Mouse (Mus musculus) limb, embryonic 12.5 days (tissue): ENCODE measurements at regions not wholly inside any gene's neighbourhood (a gene's known extent, or its start where the extent isn't known, plus 50 kb on each side); places are given as distances from the start of the nearest gene placed in this dataset.
A peak's percentile ranks its signal among the peaks of the same experiment; 100 is the strongest.

Experiments used
- ATAC-seq: fragments of 200-750 bp; cut with Nextera tagmentation; 2 replicates; pipeline ENCODE4 v1.8.0; 2017; ENCODE audit warnings: low read depth, moderate TSS enrichment; ENCODE audit not compliant: insufficient number of reproducible peaks, insufficient read depth, low FRiP score, low TSS enrichment
- H3K27ac ChIP-seq: fragments of 300-500 bp; sonication (generic); 2 replicates; pipeline ENCODE4 v1.5.1; 2016; ENCODE audit warnings: mild to moderate bottlenecking, moderate library complexity
- H3K27me3 ChIP-seq: fragments of 300-500 bp; sonication (generic); 2 replicates; pipeline ENCODE4 v1.6.1; 2016; ENCODE audit warnings: mild to moderate bottlenecking, moderate library complexity
- H3K36me3 ChIP-seq: fragments of 300-500 bp; sonication (generic); 2 replicates; pipeline ENCODE4 v1.6.1; 2016; ENCODE audit warnings: mild to moderate bottlenecking, moderate library complexity
- H3K4me1 ChIP-seq: fragments of 300-500 bp; sonication (generic); replicated peaks from 2 replicates; pipeline ENCODE4 v1.6.1; 2016
- H3K4me2 ChIP-seq: fragments of 300-500 bp; sonication (generic); 2 replicates; pipeline ENCODE4 v1.6.1; 2016; ENCODE audit warnings: mild to moderate bottlenecking, moderate library complexity
- H3K4me3 ChIP-seq: fragments of 300-500 bp; sonication (generic); replicated peaks from 2 replicates; pipeline ENCODE4 v1.5.1; 2016; ENCODE audit warnings: mild to moderate bottlenecking
- H3K9ac ChIP-seq: fragments of 300-500 bp; sonication (generic); replicated peaks from 2 replicates; pipeline ENCODE4 v1.6.1; 2016; ENCODE audit warnings: mild to moderate bottlenecking, moderate library complexity
- H3K9me3 ChIP-seq: fragments of 300-500 bp; sonication (generic); 2 replicates; pipeline ENCODE4 v1.6.1; 2016; ENCODE audit warnings: mild to moderate bottlenecking, moderate library complexity
- WGBS: fragments of 180-500 bp; shearing (Covaris S2); methylation state at CpG from one replicate; pipeline ENCODE4 v1.1.7; 2016; 5-methylcytosine and 5-hydroxymethylcytosine counted together

DNA sequence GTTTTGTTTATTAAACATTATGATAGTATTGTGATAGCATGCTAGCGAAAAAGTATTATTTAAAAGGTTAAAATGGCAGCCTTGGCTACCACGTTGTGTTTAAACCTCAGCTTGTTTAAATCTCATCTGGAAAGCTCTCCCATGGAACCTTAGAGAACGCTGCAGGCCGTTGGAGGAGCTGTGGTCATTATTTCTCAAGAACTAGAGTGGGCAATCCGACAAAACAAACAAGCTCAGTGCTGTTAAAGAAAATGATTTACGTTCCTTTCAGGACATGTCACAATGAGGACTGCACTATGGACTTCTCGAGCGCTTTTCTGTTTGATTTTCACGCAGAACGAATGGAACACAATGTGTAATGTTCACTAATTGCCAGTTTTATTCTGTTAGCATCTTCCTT, 178.9 kb downstream of the Dusp6 start:
- H3K9ac ChIP-seq, result no peak overlapping the region
- no peaks in the 10 kb centered on the region for H3K4me1 ChIP-seq
- ATAC-seq, result no peak
- H3K36me3 ChIP-seq, result no peaks in the 10 kb centered on the region
- WGBS, result 74% methylated on average over 10 of the region's 10 CpGs
- no peak overlapping the region for H3K27ac ChIP-seq
- H3K4me2 ChIP-seq, result no peak overlapping the region
- H3K9me3 ChIP-seq, result peaks cover 12% of the 10 kb centered on the region
- no peaks in the 10 kb centered on the region for H3K27me3 ChIP-seq
- H3K4me3 ChIP-seq, result no peak overlapping the region

DNA sequence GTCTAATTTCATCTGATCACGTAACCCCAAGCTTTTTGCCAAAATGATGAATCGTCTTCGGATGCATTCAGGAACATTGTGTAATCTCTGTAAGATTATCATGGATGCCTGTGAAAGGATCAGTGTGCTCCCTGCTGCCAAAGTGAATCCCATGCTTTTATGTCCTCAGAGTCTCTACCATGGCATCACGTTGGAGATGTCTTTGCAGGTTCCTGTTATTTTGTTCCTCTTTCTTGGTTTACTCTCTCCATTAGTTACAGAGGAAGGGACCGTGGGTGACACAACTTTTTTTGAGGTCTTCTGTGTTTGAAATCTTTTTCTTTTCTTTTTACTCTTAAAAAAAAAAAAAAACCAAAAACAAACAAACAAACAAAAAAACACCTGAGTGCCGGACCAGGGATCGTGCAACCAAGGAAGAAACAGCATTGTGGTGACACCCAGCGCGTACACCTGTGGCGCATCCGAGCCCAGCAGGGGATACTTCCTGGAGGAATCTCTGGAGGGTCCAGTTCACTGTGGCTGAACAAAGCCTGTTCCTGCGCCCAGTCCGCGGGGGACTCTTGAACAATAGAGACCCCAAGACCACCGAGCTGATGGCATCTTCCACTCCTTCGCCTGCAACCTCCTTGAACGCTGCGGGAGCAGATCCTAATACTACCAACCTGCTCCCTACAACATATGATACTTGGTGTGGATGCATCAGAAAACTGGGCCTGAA, 180.6 kb downstream of the Dusp6 start:
- Histone ChIP-seq H3K27me3 (no peaks in the 10 kb centered on the region), H3K9me3 (peaks cover 12% of the 10 kb centered on the region)

DNA sequence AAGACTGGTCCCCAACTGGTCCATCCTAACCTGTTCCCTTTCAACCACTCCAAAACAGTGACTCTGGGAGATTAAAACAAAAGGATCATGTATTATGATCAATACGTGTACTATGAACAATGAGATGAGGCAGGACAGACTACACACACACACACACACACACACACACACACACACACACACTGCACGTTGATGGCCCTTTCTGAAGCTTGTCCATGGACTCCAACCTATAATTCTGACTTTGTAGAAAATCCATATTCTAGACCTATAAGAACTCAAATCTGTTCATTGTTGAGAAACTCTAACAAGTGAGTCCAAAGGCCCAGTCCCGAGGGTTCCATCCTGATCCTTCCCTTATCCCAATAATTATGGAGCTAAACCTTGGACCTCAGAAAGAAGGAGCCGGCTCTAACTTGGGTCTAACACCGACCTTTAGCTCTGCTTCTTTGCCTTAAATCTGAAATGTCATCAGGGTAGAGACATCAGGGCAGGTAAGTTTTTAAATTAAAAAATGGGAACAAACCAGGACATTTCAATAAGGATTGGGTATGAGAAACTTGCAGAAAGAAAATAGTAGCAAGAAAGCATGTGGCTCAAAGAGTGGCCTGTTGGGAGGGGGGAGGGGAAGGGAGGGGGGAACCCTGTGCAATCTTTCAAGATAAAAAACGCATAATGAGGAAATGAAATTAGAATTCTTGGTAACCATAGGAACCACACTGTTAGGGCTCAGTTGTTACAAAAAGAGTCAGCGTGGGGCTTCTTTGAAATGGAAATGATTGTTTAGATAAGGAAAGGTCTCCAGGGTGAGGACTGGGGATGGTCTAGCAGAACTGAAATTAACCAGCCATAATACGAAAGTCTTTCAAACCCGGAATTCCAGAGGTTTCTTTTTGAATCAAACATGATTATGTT, 187.9 kb downstream of the Dusp6 start:
- no peak overlapping the region for H3K9ac ChIP-seq
- H3K27me3 ChIP-seq, result no peaks in the 10 kb centered on the region
- H3K9me3 ChIP-seq, result no peaks in the 10 kb centered on the region
- no peak for ATAC-seq
- H3K4me3 ChIP-seq, result no peak overlapping the region
- no peak overlapping the region for H3K27ac ChIP-seq
- H3K4me2 ChIP-seq, result no peak overlapping the region
- 61% methylated on average over 9 of the region's 9 CpGs for WGBS
- H3K36me3 ChIP-seq, result no peaks in the 10 kb centered on the region
- H3K4me1 ChIP-seq, result peaks cover 5% of the 10 kb centered on the region; the same call in 1 of the 2 replicates

More for the DNA sequence above, 180.6 kb downstream of the Dusp6 start:
- no peak overlapping the region for H3K27ac ChIP-seq
- no peak for ATAC-seq
- no peak overlapping the region for H3K4me2 ChIP-seq
- no peak overlapping the region for H3K9ac ChIP-seq
- no peaks in the 10 kb centered on the region for H3K4me1 ChIP-seq
- H3K4me3 ChIP-seq, result no peak overlapping the region
- WGBS, result 93% methylated on average over 18 of the region's 18 CpGs
- no peaks in the 10 kb centered on the region for H3K36me3 ChIP-seq

DNA sequence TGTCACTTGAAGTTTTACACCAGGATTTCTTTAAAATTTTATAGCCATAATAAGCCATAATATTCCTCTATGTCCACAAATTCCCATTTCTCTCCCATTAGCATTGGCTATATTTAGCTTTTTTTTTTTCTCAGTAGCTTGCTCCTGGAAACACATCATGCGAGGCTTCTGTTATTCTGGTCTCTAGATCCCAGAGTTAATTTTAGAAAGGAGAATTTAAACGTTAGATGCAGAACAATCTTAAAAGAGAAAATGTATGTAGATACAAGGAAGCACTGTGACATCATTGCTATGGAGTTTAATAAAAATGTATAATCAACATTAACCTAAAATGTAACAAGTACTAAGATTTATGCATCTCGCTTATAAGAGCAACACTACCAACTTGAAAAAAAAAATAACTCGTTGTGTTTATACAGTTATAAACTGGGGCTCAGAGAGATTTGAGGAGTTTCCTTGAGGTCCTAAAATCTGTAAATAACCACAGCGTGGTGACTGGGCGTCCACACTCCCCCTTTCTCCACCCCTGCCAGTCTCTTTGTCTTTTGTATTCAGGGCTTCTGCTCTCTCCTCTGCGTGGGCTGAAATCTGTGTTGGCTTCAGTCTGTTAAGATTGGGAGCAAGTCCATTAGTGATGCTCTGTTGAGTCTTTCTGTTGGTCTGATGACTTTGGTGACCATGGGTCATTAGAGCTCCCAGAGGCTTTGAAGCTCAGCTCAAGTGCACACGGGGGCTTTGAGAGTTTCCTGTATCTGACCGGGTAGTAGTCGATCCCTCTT, 188.8 kb downstream of the Dusp6 start:
- H3K36me3 ChIP-seq, result no peaks in the 10 kb centered on the region
- H3K9ac ChIP-seq, result no peak overlapping the region
- H3K4me1 ChIP-seq, result peaks cover 5% of the 10 kb centered on the region; the same call in 1 of the 2 replicates
- no peak for ATAC-seq
- no peak overlapping the region for H3K4me2 ChIP-seq
- H3K4me3 ChIP-seq, result no peak overlapping the region
- H3K27ac ChIP-seq, result no peak overlapping the region
- no peaks in the 10 kb centered on the region for H3K9me3 ChIP-seq
- H3K27me3 ChIP-seq, result no peaks in the 10 kb centered on the region
- 47% methylated on average over 10 of the region's 10 CpGs for WGBS

DNA sequence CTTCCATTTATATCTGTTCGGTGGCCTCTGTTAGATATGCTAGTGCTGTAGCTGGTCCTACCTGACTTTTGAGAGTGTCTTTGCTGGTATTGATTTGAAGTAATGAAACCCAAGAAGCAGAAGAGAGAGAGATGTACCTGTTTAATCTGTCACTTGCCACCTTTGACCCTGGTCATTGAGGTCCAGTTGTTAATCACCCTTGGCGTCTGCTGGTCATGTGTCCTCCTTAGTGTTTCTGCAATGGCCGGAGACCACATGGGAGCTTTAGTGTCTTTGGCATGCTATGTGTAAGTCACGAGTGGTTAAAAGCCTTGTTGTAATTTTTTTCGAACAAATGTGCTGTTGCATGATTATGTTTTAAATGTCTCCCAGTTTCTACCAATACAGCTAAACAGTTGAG, 193.1 kb downstream of the Dusp6 start:
- WGBS, result 78% methylated on average over 5 of the region's 5 CpGs
- Histone ChIP-seq H3K4me2 (no peak overlapping the region), H3K9me3 (no peaks in the 10 kb centered on the region)

DNA sequence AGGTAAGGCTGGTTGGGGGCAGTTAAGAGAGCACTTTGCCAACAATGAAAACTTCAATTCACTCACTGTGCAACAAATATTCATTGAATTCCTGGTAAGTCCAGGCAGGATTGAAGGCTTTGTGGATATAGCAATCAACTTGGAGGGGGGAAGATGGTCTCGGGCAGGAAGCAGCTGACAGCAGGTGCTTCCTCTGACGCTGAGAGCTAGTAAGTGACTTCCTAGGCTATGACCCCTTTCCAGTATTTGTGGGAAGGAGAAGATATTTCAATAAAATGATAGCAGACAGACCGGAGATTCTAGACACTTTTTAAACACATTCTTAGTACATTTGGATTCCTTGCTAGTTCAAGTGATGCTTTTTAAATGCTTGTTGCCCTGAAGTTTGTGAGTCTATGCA, 195.0 kb downstream of the Dusp6 start:
- Histone ChIP-seq H3K4me2 (no peak overlapping the region), H3K36me3 (no peaks in the 10 kb centered on the region), H3K27me3 (peaks cover 9% of the 10 kb centered on the region; the same call in 1 of the 2 replicates), H3K9me3 (no peaks in the 10 kb centered on the region), H3K9ac (no peak overlapping the region), H3K4me1 (peaks cover 21% of the 10 kb centered on the region; the same call in 1 of the 2 replicates), H3K4me3 (no peak overlapping the region), H3K27ac (no peak overlapping the region)
- 81% methylated on average over 3 of the region's 3 CpGs for WGBS
- no peak for ATAC-seq

More for the DNA sequence above, 193.1 kb downstream of the Dusp6 start:
- Histone ChIP-seq H3K27ac (no peak overlapping the region), H3K4me3 (no peak overlapping the region), H3K4me1 (peaks cover 19% of the 10 kb centered on the region), H3K9ac (no peak overlapping the region), H3K27me3 (0 out of 2 replicates have a peak, but pooled peaks cover 4% of the 10 kb centered on the region), H3K36me3 (no peaks in the 10 kb centered on the region)
- no peak for ATAC-seq

DNA sequence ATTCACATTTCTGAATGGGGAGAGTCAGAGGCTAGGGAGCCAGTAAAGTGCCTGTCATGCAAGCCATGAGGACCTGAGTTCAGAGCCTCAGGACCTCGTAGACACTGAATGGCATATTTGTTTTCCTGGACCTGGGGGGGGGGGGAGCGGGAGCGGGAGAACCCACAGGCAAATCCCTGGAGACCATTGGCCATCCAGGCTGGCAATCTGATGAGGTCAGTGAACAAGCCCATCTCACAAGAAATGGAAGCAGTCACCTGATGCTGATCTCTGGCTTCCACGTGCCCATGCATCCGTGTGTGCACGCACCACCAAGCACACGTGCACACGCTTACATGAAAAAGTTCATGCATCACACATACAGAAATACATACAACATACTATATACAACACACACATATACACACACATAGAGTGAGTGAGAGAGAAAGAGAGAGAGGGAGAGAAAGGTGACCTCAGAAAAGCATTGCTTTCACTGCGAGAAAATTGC, 196.2 kb downstream of the Dusp6 start:
- Histone ChIP-seq H3K4me2 (no peak overlapping the region), H3K27ac (no peak overlapping the region), H3K9me3 (no peaks in the 10 kb centered on the region), H3K27me3 (peaks cover 9% of the 10 kb centered on the region; the same call in 1 of the 2 replicates), H3K4me1 (peaks cover 21% of the 10 kb centered on the region; the same call in 1 of the 2 replicates), H3K4me3 (no peak overlapping the region), H3K36me3 (no peaks in the 10 kb centered on the region), H3K9ac (no peak overlapping the region)
- WGBS, result 87% methylated on average over 9 of the region's 9 CpGs
- no peak for ATAC-seq

DNA sequence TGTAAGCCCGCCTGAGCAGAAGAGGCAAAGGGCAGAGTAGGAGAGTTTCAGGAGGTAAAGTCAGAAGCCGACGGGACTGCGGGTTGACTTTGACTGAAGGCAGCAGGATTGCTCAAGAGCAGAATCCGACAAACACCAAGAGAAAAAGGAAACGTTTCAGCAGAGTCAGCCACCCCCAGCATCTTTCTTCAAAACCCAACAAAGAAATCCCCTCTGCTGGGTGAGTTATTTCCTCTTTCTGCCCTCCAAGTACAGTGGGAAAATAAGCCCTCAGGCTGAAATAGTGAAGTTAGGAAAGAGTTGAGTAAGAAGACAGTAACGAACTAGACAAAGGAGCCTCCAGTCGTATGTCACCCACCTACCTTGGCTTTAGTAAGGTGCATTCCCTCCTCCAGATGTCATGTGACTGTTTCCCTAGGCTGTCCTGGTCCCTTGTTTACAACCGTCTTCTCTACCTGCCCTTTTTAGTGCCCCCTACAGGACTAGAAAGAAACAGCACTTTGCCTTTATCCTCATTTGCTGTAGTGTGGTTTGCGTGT, 196.9 kb downstream of the Dusp6 start:
- no peaks in the 10 kb centered on the region for H3K9me3 ChIP-seq
- H3K27me3 ChIP-seq, result peaks cover 9% of the 10 kb centered on the region; the same call in 1 of the 2 replicates
- 62% methylated on average over 10 of the region's 10 CpGs for WGBS
- H3K9ac ChIP-seq, result no peak overlapping the region
- no peak overlapping the region for H3K4me2 ChIP-seq
- peaks cover 21% of the 10 kb centered on the region; the same call in 1 of the 2 replicates for H3K4me1 ChIP-seq
- no peak overlapping the region for H3K27ac ChIP-seq
- H3K4me3 ChIP-seq, result no peak overlapping the region
- ATAC-seq, result no peak
- no peaks in the 10 kb centered on the region for H3K36me3 ChIP-seq

DNA sequence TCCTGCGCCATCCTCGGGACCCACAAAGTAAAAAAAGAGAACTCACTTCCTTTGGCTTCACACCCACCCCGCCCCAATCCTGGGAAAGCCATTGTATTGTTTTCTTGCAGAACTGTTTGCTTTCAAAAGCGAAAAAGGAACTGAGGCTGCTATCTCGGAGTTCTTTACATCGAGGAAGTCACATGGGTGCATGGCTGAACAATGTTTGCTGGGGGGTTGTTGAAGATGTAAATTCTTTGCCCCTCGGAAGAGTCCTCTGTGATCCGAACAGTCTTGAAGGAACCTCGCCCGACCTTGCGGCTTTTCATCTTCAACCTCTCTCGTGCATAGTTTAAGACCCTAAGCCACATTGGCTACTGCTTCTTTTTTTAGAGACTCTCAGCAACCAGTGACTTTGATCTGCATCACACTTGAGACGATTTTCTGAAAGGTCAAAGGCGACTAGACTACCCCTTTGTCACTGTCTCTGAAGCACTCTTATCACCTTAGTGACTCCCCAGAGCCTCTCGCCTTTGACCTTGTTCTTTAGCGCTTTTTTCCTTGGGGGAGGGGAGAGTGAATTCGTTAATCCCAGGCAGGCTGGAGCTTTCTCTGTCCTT, 197.9 kb downstream of the Dusp6 start:
- peak overlapping the region; percentile 37 for H3K4me3 ChIP-seq
- peaks cover 21% of the 10 kb centered on the region; the same call in 1 of the 2 replicates for H3K4me1 ChIP-seq
- WGBS, result 6% methylated on average over 17 of the region's 17 CpGs
- peaks cover 9% of the 10 kb centered on the region; the same call in 1 of the 2 replicates for H3K27me3 ChIP-seq
- peak overlapping the region; percentile 70 for H3K4me2 ChIP-seq
- no peaks in the 10 kb centered on the region for H3K36me3 ChIP-seq
- H3K9ac ChIP-seq, result peak overlapping the region; percentile 37; the same call in 1 of the 2 replicates
- no peak for ATAC-seq
- no peaks in the 10 kb centered on the region for H3K9me3 ChIP-seq
- H3K27ac ChIP-seq, result 0 out of 2 replicates have a peak overlapping the region, but pooled peaks have one; percentile 17

DNA sequence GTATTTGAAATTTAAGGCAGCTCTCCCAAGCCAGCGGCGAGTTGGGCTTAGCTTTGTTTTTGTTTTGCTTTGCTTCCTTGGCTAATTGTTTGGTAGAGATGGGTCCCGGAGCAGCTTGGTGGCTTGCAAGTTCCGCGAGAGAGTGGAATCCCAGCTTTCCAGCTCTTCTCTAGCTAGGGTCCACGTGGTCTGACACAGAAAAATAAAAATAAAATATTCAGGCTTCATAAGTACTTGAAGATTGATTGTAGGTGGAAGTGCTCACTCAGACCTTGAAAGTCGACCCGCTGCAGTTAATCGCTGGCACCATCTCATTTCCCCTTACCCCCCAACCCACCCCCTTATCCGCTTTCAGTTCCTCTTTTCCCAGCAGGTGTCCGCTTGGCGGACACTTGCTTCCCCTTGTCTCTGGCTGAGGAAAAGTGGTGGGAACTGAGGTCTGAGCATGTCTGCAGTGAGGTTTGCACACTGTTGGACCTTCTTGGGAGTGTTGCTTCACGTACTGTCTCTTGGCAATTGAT, 198.5 kb downstream of the Dusp6 start:
- Histone ChIP-seq H3K9ac (peak overlapping the region; percentile 37; the same call in 1 of the 2 replicates), H3K36me3 (no peaks in the 10 kb centered on the region), H3K9me3 (no peaks in the 10 kb centered on the region), H3K27me3 (peaks cover 9% of the 10 kb centered on the region; the same call in 1 of the 2 replicates), H3K27ac (0 out of 2 replicates have a peak overlapping the region, but pooled peaks have one; percentile 17), H3K4me2 (peak overlapping the region; percentile 70), H3K4me1 (peaks cover 21% of the 10 kb centered on the region; the same call in 1 of the 2 replicates), H3K4me3 (peak overlapping the region; percentile 37)
- no peak for ATAC-seq
- WGBS, result 4% methylated on average over 13 of the region's 13 CpGs
